Mouse (Mus musculus) midbrain, embryonic 12.5 days (tissue): ENCODE data around the gene Dnah10. TPM values are rescaled to one million over a fixed set of nuclear protein-coding genes. Genes with fewer than 3 reads are reported as not detected.

Experiments used
- ATAC-seq: fragments of 200-750 bp; cut with Nextera tagmentation; 2 replicates; pipeline ENCODE4 v1.8.0; 2017; ENCODE audit warnings: low read depth, moderate TSS enrichment, moderate library complexity; ENCODE audit not compliant: low FRiP score
- H3K27ac ChIP-seq: fragments of 300-500 bp; sonication (generic); replicated peaks from 2 replicates; pipeline ENCODE4 v1.5.1; 2016; ENCODE audit warnings: mild to moderate bottlenecking
- H3K27me3 ChIP-seq: fragments of 300-500 bp; sonication (generic); 2 replicates; pipeline ENCODE4 v1.6.1; 2016; ENCODE audit warnings: mild to moderate bottlenecking
- H3K36me3 ChIP-seq: fragments of 300-500 bp; sonication (generic); 2 replicates; pipeline ENCODE4 v1.6.1; 2016
- H3K4me1 ChIP-seq: fragments of 300-500 bp; sonication (generic); 2 replicates; pipeline ENCODE4 v1.6.1; 2016
- H3K4me2 ChIP-seq: fragments of 300-500 bp; sonication (generic); replicated peaks from 2 replicates; pipeline ENCODE4 v1.6.1; 2016; ENCODE audit warnings: mild to moderate bottlenecking, moderate library complexity
- H3K4me3 ChIP-seq: fragments of 300-500 bp; sonication (generic); 2 replicates; pipeline ENCODE4 v1.5.1; 2016; ENCODE audit warnings: mild to moderate bottlenecking
- H3K9ac ChIP-seq: fragments of 300-500 bp; sonication (generic); replicated peaks from 2 replicates; pipeline ENCODE4 v1.6.1; 2016; ENCODE audit warnings: mild to moderate bottlenecking, moderate library complexity
- H3K9me3 ChIP-seq: fragments of 300-500 bp; sonication (generic); 2 replicates; pipeline ENCODE4 v1.6.1; 2016; ENCODE audit warnings: mild to moderate bottlenecking
- WGBS: fragments of 180-500 bp; shearing (Covaris S2); methylation state at CpG from one replicate; pipeline ENCODE4 v1.1.7; 2016; 5-methylcytosine and 5-hydroxymethylcytosine counted together
- polyA plus RNA-seq: library from polyadenylated mRNA; unstranded; fragments of >200 nt; fragmentation: Nextera tagmentation; extraction: Ambion mirVana; gene quantifications from 2 replicates; pipeline ENCODE4 v1.2.1, GENCODE M21; 2016

Gene Dnah10
- polyA plus RNA-seq, 1 experiment from 2014 or later, result 0.09 TPM

GRCm38 (mm10) chr5:124848994-124849393 is 124.1 kb downstream of the Dnah10 start:
- no peak for ATAC-seq
- H3K9me3 ChIP-seq, result no peaks in the 10 kb centered on the region
- H3K27ac ChIP-seq, result no peak overlapping the region
- no peaks in the 10 kb centered on the region for H3K27me3 ChIP-seq
- no peak overlapping the region for H3K4me2 ChIP-seq
- H3K4me1 ChIP-seq, result 0 out of 2 replicates have a peak, but pooled peaks cover 4% of the 10 kb centered on the region
- no peaks in the 10 kb centered on the region for H3K36me3 ChIP-seq
- no peak overlapping the region for H3K9ac ChIP-seq
- no peak overlapping the region for H3K4me3 ChIP-seq
- WGBS, result 84% methylated on average over 3 of the region's 3 CpGs

DNA sequence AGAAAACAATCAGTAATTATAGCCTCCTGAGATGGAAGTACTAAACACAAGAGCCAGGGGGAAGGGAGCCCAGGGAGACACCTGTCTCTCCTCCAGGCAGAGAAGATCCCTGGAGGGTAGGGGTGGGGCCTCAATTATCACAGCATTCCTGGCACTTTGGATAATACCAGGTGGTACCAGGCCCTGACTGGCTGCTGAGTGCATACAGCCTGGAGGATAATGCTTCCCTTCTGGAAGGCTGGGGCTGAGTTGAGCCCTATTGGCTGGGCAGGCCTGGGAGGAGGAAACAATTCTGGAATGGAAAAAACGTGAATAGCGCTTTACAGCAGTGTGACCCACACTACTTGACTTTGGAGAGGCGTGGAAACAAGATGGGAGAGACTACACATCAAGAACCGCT is 126.7 kb downstream of the Dnah10 start:
- 51% methylated on average over 4 of the region's 4 CpGs for WGBS
- Histone ChIP-seq H3K9ac (no peak overlapping the region), H3K27ac (no peak overlapping the region), H3K4me2 (no peak overlapping the region), H3K4me3 (no peak overlapping the region), H3K4me1 (0 out of 2 replicates have a peak, but pooled peaks cover 4% of the 10 kb centered on the region), H3K9me3 (no peaks in the 10 kb centered on the region), H3K27me3 (no peaks in the 10 kb centered on the region), H3K36me3 (no peaks in the 10 kb centered on the region)
- no peak for ATAC-seq

- Histone ChIP-seq H3K36me3 (no peaks in the 10 kb centered on the region), H3K4me3 (no peak overlapping the region), H3K27me3 (no peaks in the 10 kb centered on the region), H3K4me1 (0 out of 2 replicates have a peak, but pooled peaks cover 4% of the 10 kb centered on the region), H3K9ac (no peak overlapping the region), H3K9me3 (no peaks in the 10 kb centered on the region), H3K27ac (no peak overlapping the region), H3K4me2 (no peak overlapping the region)
- 44% methylated on average over 2 of the region's 2 CpGs for WGBS
- no peak for ATAC-seq
Observed at GRCm38 (mm10) chr5:124852294-124852693, 127.4 kb downstream of the Dnah10 start.

- no peak for ATAC-seq
- Histone ChIP-seq H3K36me3 (no peaks in the 10 kb centered on the region), H3K27ac (no peak overlapping the region), H3K4me1 (0 out of 2 replicates have a peak, but pooled peaks cover 4% of the 10 kb centered on the region), H3K4me2 (no peak overlapping the region), H3K9ac (no peak overlapping the region), H3K4me3 (no peak overlapping the region), H3K9me3 (no peaks in the 10 kb centered on the region), H3K27me3 (no peaks in the 10 kb centered on the region)
- 87% methylated on average over 2 of the region's 2 CpGs for WGBS
Observed at GRCm38 (mm10) chr5:124853079-124853478, 128.2 kb downstream of the Dnah10 start.

- Histone ChIP-seq H3K4me2 (no peak overlapping the region), H3K27me3 (no peaks in the 10 kb centered on the region), H3K4me1 (0 out of 2 replicates have a peak, but pooled peaks cover 4% of the 10 kb centered on the region), H3K36me3 (no peaks in the 10 kb centered on the region), H3K27ac (no peak overlapping the region), H3K9ac (no peak overlapping the region), H3K4me3 (no peak overlapping the region), H3K9me3 (no peaks in the 10 kb centered on the region)
- 89% methylated on average over 4 of the region's 4 CpGs for WGBS
- no peak for ATAC-seq
Observed at GRCm38 (mm10) chr5:124854202-124854601, 129.3 kb downstream of the Dnah10 start.

- no peaks in the 10 kb centered on the region for H3K9me3 ChIP-seq
- no peak overlapping the region for H3K4me3 ChIP-seq
- peaks cover 30% of the 10 kb centered on the region for H3K4me1 ChIP-seq
- peak overlapping the region; percentile 17; the same call in 1 of the 2 replicates for H3K4me2 ChIP-seq
- H3K27ac ChIP-seq, result no peak overlapping the region
- no peak for ATAC-seq
- peaks cover 22% of the 10 kb centered on the region for H3K27me3 ChIP-seq
- H3K36me3 ChIP-seq, result no peaks in the 10 kb centered on the region
- H3K9ac ChIP-seq, result no peak overlapping the region
- 14% methylated on average over 5 of the region's 5 CpGs for WGBS
Observed at GRCm38 (mm10) chr5:124860013-124860412, 135.1 kb downstream of the Dnah10 start.

GRCm38 (mm10) chr5:124861463-124861862 is 136.6 kb downstream of the Dnah10 start:
- Histone ChIP-seq H3K36me3 (0 out of 2 replicates have a peak, but pooled peaks cover 7% of the 10 kb centered on the region), H3K4me2 (peak overlapping the region; percentile 99), H3K27me3 (peaks cover 22% of the 10 kb centered on the region), H3K27ac (peak overlapping the region; percentile 96), H3K9me3 (no peaks in the 10 kb centered on the region), H3K9ac (peak overlapping the region; percentile 84), H3K4me1 (peaks cover 38% of the 10 kb centered on the region), H3K4me3 (peak overlapping the region; percentile 99)
- 0 out of 2 replicates have a peak, but pooled peaks have one; percentile 5 for ATAC-seq
- under 1% methylated on average over 33 of the region's 33 CpGs for WGBS

DNA sequence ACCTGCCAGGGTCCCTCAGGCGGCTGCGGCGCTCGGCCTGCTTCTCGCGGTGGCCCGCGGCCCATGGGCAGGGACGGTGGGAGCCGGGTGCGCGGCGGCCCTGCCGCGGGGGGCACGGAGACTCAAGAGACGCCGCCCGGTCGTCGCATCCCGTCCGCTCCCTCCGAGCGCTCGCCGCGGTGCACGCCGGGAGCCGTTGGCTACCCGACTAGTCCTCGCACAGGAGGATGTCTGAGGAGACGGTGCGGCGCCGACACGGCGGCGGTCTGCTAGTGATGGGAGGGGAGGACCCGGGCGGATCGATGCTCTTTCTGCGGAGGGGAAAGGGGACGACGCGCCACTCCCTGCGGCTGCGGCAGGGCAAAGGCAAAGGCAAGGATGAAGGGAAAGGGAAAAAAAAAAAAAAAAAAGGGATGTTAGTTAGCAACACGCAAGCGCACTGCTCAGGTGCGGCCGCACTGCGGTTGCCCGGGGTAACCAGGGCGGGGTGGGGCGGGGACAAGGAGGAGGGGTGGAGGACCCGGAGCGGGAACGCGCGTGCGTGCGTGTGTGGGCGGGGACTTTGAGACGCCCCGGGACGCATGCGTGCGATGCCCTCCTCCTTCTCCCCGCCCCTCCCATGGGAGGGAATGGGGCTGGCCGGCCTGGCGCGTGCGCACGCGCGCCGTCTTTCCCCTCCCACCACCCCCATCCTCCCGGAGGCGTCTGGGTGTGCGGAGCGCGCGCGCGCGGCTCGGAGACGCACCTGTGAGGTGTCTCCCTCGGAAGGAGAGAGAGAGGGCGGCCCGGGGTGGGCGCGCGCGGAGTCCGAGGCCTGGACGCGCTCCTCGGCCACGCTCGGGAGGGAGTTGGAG is 137.4 kb downstream of the Dnah10 start, which contains the start of the genes Ccdc92 and Zfp664:
Gene Ccdc92, minus strand, starts transcription at position 412 of the 854 bp plus-strand sequence.
Gene Zfp664, plus strand, starts transcription at position 679 of the 854 bp plus-strand sequence.
- Histone ChIP-seq H3K4me2 (peak within 1 kb of the TSS; percentile 99), H3K4me1 (peaks cover 41% of the 10 kb centered on the region), H3K9ac (peak within 1 kb of the TSS; percentile 99), H3K4me3 (peak within 1 kb of the TSS; percentile 99), H3K27ac (peak within 1 kb of the TSS; percentile 96), H3K27me3 (peaks cover 22% of the 10 kb centered on the region), H3K9me3 (no peaks in the 10 kb centered on the region), H3K36me3 (0 out of 2 replicates have a peak, but pooled peaks cover 10% of the 10 kb centered on the region)
- under 1% methylated on average over 54 of the region's 103 CpGs for WGBS
- peak; percentile 87 for ATAC-seq

DNA sequence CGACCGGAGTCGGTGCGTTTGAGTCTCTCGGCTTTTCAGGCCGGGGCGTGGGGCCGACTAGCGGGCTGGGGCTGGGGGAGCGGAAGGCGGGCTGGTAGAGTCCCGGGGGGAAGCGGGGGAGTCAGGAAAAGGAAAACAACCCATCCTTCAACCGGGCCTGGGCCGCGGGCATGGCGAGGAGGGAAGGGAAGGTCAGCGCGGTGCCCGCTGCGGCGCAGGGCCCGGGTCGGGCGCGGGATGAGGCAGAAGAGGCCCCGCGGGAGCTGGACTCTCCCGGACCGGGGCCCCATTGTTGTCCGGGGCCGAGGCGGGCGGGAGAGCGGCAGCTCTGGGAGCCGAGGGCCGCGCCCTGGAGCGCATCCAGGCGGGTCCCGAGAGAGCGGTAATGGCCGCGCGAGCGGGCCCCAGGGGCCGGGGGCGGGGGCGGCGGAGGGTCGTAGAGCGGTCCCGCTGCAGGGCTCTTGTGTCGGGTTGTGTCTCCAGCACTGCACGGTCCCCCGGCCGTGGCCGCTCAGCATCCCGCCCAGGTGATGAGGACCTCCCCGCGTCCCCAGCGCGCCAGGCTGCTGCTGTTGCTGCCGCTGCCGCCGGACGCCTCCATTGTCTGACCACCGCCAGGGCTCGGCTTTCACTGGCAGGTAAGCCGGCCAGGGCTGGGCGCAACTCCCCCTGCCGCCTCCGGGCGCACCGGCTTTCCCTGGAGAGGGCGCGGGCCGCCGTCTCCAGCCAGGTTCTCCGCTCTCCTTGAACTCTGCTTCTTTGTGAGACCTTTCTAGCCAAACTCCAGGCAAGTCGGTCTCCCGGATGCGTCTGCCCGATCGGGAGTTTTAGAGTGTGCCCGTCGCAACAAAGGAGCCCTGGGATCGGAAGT is 138.2 kb downstream of the Dnah10 start:
- peak; percentile 61; the same call in 1 of the 2 replicates for ATAC-seq
- peak overlapping the region; percentile 96 for H3K27ac ChIP-seq
- peak overlapping the region; percentile 99 for H3K4me3 ChIP-seq
- WGBS, result under 1% methylated on average over 75 of the region's 88 CpGs
- peak overlapping the region; percentile 99 for H3K4me2 ChIP-seq
- peaks cover 22% of the 10 kb centered on the region for H3K27me3 ChIP-seq
- peaks cover 10% of the 10 kb centered on the region; the same call in 1 of the 2 replicates for H3K36me3 ChIP-seq
- peaks cover 41% of the 10 kb centered on the region for H3K4me1 ChIP-seq
- H3K9me3 ChIP-seq, result no peaks in the 10 kb centered on the region
- peak overlapping the region; percentile 99 for H3K9ac ChIP-seq

GRCm38 (mm10) chr5:124868981-124869380 is 144.1 kb downstream of the Dnah10 start:
- Histone ChIP-seq H3K4me1 (peaks cover 31% of the 10 kb centered on the region), H3K27ac (no peak overlapping the region), H3K27me3 (no peaks in the 10 kb centered on the region), H3K9me3 (no peaks in the 10 kb centered on the region), H3K36me3 (peaks cover 23% of the 10 kb centered on the region), H3K4me2 (no peak overlapping the region), H3K4me3 (no peak overlapping the region), H3K9ac (no peak overlapping the region)
- 55% methylated on average over 4 of the region's 4 CpGs for WGBS
- no peak for ATAC-seq

- H3K27ac ChIP-seq, result no peak overlapping the region
- no peak overlapping the region for H3K9ac ChIP-seq
- H3K36me3 ChIP-seq, result peaks cover 38% of the 10 kb centered on the region
- no peak overlapping the region for H3K4me3 ChIP-seq
- H3K27me3 ChIP-seq, result no peaks in the 10 kb centered on the region
- no peaks in the 10 kb centered on the region for H3K9me3 ChIP-seq
- ATAC-seq, result no peak
- peaks cover 12% of the 10 kb centered on the region for H3K4me1 ChIP-seq
- H3K4me2 ChIP-seq, result no peak overlapping the region
- WGBS, result 80% methylated on average over 2 of the region's 2 CpGs
Observed at GRCm38 (mm10) chr5:124872033-124872432, 147.1 kb downstream of the Dnah10 start.
